Mouse (Mus musculus) hematopoietic stem cell, adult 5-6 weeks (primary cell): ENCODE measurements around the gene Bap1. TPM values are rescaled to one million over a fixed set of nuclear protein-coding genes. Genes with fewer than 3 reads are reported as not detected.

Source experiments
- ATAC-seq, 2 experiments: fragments of 125-278 bp in 1 of 2; replicated peaks in 1 of 2; 2 replicates each; pipeline ENCODE4 v1.8.0; 2016 to 2017; ENCODE audit warnings: inconsistent platforms in 2 of 2, mild to moderate bottlenecking in 2 of 2, moderate number of reproducible peaks in 2 of 2, low read depth in 1 of 2, moderate TSS enrichment in 1 of 2; ENCODE audit not compliant: low FRiP score in 2 of 2, poor library complexity in 2 of 2, severe bottlenecking in 2 of 2, insufficient read depth in 1 of 2, low TSS enrichment in 1 of 2
- total RNA-seq: library from RNA; stranded (forward); fragments of 172-1452, 232-1000 nt; gene quantifications from 2 replicates; pipeline ENCODE4 v1.2.3, GENCODE M21; 2017

The Bap1 gene
- total RNA-seq, 1 experiment from 2014 or later, result 72.6 TPM

DNA sequence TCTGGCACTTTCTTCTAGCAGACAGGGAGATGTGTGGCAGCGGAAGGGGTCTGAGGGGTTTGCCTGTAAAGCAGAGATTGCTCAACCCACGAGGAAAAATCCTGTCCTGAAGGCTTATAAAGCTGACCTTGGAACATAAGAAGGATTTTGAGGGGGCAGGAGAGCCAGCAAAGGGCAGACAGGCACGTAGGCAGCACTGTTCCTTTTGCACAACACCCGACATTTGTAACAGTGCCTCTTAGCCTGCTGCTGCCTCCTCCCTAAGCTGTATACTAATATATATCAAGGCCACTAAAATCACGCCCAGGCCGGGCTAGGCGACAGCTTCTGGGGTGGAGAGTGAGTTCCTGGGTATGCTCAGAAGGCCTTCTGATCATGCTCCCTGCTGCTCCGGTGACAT, 20.8 kb upstream of the Bap1 start:
- no peak for ATAC-seq

DNA sequence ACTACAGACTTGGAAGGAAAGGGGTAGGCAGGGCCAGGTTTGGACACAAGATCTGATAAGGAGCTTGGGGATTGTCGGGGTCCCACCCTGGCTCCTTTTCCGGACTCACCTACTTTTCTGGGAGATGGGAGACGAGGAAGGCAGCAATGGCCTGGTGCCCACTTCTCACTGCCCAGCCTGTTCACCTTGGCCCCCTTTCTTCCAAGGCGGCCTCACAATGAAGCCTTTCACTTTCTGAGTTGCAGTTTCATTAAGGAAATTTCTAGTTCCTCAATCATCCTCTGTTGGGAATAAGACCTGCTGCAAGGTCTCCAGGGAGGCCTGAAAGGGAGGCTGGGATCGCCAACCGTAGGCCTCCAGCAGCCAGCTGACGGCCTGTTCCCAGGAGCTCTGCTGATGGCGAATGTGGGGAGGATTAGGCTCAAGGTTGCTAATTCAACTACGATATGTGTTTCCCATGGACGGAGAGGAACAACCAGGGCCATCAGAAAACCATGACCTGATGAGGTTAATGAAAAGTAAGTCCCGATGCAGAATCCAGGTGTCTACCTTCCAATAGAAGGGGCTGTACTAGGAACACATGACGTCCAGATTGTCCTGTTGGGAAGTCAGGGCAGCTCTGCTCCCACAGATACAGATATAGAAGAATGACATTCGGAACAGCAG, 18.7 kb upstream of the Bap1 start:
- ATAC-seq, result no peak

DNA sequence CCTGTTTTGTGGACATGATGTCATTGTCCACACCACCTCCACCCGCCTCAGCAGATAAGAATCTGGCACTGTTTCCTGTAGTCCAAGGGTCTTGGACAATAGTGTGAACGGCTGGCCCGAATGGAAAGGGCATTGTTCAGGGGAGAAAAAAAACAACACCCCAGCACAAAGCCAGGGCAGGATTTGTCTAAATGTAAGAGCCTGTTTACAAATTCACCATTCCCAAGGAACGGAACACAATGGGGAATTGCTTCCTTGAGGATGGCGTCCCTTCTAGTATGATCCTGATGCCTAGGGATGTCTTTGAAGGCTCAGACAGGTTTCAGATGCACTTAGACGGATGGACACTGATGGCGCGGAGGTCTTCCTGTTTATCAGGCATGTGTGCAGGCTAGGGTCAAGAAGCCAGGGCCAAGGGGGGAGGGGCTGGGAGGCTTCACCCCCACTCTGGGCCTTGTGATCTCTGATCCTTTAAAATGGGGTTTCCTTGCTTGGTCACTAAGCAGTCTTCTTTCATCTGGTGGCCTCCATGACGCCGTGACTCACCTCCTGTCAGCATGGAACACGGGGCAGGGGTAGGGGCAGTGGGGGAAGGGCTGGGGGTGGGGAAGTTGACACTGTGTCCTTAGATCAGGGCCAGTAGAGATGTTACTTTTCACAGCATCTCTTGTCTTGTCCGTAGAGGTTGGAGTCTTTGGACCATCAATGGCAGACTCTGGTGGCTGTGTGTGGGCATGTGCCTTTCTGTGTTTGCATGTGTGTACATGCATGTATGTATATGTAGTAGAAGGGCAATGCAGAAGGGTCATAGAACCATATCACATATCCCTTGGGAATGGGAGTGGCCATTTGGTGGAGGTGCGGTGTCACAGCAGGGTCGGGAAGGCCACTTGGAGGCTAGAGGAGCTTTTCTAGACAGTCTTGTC, 17.9 kb upstream of the Bap1 start:
- no peak for ATAC-seq

- peak; percentile 87 to 88 for ATAC-seq
Measured at GRCm38 (mm10) chr14:31233996-31234591, 17.2 kb upstream of the Bap1 start.

DNA sequence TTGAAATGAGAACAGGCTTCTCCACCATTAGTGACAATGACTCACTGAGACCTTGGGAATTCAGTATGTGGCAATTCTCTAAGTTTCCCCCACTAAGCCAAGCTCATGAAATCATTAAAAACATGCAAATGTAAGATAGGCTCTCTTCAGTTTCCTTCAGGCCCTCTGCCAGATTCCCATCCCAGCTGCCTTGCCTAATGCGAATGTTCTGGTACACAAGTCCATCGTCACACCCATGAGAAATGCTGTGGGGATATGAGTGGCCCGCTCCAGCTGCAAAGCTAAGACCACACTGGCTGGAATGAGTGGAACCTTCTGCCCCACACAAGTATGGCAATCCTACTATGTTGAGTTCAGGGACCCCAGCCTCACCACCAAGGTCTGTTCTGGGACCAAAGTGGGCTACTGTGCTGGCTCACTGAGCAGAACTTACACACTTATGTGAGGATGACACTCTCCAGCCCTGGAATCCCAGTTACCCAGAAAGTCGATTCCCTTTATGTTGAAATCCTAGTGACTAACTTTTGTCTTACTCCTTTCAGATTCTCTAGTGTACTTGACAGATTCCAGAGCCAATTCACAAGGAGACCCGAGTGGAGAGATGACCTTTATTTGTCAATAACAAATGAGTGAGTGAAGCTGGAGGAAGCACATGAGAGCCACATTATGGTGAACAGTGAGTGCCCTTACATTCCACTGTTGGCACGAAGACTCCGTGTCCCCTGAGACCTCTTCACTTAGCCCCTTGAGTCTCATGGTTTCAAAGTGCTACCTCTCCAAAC, 14.0 kb upstream of the Bap1 start:
- no peak for ATAC-seq

- ATAC-seq, result no peak
Measured at GRCm38 (mm10) chr14:31240528-31240927, 10.7 kb upstream of the Bap1 start.

GRCm38 (mm10) chr14:31244777-31245176, 6.5 kb upstream of the Bap1 start:
- ATAC-seq, result no peak; a peak in 1 of 4 replicates

DNA sequence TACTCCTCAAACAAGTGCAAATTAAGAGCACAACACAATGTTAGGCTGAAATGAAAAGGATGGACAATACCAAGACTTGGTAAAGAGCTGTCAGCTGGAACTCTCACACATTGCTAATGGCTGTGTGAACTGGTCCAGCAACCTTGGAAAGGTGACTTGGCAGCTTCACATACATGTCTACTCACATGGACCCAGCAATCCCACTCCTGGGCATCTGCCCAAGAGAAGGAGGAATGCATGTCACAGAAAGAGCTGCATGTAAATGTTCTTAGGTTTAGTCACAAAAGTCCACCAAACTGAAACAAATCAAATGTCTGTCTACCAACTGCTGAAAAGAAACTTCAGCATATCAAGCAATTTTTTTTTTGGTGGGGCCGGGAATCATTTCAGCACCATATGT, 5.3 kb upstream of the Bap1 start:
- no peak for ATAC-seq

DNA sequence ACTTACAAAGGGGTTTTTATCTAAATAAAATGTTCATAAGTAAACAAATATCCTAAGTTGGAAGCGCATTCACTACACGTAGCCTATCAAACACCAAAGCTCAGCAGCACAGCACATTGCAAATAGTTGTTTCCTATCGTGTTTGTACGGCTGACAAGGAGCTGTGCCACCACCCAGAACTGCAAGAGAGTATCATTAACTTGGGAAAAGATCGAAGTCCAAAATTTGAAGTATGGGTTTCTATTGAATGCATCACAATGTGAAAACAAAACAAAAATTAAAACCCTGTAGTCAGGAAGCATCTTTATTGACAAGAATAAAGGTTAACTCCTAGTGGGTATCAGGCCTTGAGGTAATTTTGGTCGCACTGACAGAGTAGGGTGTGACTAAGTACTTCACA, 2.9 kb upstream of the Bap1 start:
- ATAC-seq, result no peak

DNA sequence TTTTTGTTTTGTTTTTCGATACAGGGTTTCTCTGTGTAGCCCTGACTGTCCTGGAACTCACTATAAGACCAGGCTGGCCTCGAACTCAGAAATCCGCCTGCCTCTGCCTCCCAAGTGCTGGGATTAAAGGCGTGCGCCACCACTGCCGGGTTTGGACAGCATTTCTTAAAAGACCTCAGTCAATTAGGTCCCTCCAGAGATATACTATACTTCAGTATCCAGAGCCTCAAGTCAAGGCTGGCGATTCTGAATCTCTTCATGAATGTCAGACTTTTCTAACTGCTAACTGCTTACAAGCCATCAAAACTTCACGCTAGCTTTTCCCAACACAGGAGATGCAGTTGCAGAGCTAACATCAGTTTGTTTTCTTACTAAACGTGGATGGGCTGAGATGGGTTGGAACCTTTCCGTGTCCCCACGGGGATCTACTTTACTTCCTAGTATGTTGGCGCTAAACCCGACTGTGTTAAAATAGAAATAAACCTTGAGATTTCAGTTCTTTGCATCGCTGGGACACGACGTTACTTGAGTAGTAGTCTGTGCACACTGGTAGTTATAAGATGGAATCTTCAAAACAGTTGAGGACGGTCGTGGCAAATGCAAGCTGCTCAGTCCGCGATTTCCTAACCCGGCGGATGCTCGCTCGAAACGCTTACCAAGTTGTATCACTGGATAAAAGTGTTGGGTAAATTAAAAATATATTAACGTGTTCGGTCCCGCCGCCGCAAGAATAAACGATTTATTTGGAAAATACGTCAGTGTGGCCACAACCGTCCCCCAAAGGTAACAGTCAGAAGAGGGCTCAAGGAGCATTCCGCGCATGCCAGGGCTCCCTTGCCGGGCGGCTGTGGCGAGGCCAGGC, 797 bp upstream of the Bap1 start:
- ATAC-seq, result peak; percentile 9 to 66

DNA sequence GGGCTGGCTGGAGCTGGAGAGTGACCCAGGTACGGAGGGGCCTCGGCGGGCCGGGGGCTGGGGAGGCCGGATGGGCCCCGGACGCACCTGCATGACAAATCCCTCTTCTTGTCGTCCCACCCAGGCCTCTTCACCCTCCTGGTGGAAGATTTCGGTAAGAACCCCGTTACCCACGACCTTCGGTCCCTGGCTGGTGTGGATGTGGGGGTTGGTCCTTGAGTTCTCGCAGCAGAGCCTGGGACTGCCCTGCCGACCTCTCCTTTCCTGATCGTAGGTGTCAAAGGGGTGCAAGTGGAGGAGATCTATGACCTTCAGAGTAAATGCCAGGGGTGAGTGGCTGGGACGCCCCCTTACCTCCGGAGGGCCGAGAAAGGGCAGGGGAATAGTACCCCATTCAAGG, 376 bp downstream of the Bap1 start:
- peak in 1 of 2 experiments; percentile 18; a peak in 1 of 4 replicates for ATAC-seq

DNA sequence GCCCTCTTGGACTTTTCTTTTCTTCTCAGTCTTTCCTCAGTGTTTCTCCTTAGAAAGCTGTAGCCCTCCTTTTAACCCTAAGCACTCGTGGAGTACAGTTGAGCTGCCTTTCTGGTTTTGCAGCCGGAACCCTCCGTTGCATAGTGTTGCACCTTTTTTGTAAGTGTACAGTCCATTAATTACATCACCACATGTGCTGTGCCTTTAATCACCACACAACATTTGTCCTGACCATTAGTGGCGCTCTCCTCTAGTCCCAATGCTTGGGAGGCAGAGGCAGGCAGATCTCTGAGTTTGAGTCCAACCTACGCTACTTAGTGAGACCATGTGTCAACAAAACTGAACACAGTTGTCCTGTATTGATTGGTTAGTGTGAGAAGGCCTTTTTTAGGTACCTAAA, 841 bp downstream of the Bap1 start:
- no peak for ATAC-seq

- no peak for ATAC-seq
Measured at GRCm38 (mm10) chr14:31258476-31259050, 7.3 kb downstream of the Bap1 start.

- peak in 1 of 2 experiments; percentile 18; a peak in 1 of 4 replicates for ATAC-seq
Measured at GRCm38 (mm10) chr14:31260374-31260773, 9.1 kb downstream of the Bap1 start.

- ATAC-seq, result no peak
Measured at GRCm38 (mm10) chr14:31260932-31261331, 9.7 kb downstream of the Bap1 start.

DNA sequence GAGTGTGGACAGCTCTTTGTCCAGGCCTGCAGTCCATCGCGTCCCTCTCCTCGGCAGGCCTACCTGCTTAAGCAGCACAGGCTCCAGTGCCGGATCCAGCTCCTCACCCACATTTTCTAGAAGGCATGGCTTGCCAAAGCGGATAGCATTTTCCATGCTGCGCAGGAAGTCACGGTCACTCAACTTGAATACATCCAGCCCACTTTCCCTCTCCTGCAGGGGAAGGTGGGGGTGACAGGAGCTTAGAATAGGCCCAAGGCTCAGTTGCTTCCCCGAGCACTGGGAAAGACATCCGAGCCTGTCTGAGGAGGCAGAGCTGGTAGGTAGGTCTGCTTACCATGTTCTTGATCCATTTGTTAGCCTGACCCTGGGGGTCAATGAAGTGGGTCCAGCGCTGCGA, 16.4 kb downstream of the Bap1 start:
- ATAC-seq, result no peak
